Mouse (Mus musculus): ENCODE data around the gene Ncapd2.

Ncapd2 gene

DNA sequence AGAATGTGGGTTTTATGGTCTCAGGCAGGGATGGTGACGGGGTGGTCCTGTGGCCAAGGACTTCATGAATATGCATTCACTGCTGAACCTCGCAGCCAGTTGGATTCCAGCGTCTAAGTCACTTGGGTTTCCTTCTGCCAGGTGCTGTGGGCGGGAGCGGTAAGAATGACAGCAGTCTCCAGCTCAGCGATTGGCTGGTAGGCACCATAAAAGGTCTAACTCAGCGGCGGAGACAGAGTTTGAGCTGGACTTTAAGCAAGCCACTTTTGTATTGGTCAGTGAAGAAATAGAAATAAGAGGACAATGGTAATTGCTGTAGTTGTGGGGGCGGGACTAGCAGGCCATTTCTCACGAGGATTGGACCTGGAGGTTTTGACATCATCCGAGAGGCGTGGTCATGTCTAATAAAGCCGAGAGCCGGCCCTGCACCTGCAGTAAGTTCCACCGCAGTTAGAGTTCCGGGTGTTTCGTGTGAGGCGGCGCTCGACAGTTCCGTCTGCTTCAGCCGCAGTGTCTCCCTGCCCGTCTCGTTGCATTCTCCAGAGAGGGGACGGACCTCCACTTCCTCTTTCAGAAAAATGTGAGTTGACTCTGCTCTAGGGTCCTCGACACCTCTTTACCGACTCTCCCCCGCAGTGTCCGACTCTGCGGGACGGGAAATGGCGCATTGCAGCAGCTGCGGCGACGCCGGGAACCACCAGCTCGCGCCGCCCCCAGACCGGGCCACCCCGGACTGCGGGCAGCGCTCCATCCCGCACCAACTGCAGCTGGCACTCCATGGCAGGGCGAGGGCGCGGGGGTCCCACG, 23.9 kb upstream of the Ncapd2 start, which contains the start of gene Vamp1:
Gene Vamp1 (plus strand): TSS at position 404 of the 807 bp plus-strand sequence.
- peak; percentile 82 to 89 for DNase-seq (ENCODE audit: low spot score in 2 of 2)

GRCm38 (mm10) chr6:125213715-125214114, 22.2 kb upstream of the Ncapd2 start:
- no peak for DNase-seq (ENCODE audit: low spot score in 2 of 2)

DNA sequence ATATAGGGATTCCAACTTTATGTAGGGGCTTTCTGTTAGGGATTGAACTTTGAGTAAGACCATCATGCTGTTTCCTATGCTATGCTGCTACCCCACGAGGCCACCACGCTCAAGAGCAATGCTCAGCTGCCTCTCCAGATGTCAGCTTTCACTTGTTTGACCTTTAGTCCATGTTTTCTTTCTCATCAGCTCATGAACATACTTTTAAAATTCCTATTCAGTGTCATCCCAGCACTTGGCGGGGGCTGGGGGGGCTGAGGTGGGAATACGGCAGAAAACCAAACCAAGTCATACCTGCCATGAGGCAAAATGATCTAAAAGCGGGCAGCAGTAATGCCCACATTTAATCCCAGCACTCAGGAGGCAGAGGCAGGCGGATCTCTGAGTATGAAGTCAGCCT, 21.6 kb upstream of the Ncapd2 start:
- DNase-seq (ENCODE audit: low spot score in 2 of 2), result no peak

DNA sequence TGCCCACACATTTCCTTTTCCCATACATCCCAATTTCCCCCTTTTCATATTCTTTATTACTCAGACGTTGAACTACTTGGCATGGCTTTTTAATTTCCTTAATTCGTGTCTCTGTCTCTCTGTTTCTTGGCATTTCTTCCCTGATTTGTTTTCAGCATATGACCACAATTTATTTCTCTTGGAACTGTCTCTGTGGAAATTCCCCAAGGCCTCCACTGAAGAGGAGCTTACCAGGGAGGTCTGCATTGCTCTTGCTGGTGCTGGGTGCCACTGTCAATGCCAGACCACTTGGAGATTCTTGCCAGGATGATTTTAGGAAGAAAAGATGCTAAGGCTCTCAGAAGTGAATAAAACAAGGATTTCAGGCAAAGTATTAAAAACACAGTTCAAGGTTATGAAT, 21.1 kb upstream of the Ncapd2 start:
- no peak for DNase-seq (ENCODE audit: low spot score in 2 of 2)

- DNase-seq (ENCODE audit: low spot score in 2 of 2), result no peak
Measured at GRCm38 (mm10) chr6:125210436-125210835, 18.9 kb upstream of the Ncapd2 start.

DNA sequence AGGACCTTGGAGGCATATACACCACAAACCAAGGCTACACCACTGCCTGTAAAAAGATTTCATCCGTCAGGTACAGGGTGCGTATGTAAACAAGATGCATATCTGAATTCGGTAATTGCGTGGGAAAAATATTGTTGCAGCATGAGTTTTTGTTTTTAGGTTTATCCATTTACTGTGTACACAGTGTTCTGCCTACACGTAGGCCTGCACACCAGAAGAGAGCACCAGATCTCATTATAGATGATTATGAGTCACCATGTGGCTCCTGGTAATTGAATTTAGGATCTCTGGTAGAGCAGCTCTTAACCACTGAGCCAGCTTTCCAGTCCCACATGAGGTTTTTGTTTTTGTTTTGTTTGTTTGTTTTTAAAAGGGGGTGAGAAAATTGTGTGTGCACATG, 5.7 kb upstream of the Ncapd2 start:
- no peak for DNase-seq (ENCODE audit: low spot score in 2 of 2)

DNA sequence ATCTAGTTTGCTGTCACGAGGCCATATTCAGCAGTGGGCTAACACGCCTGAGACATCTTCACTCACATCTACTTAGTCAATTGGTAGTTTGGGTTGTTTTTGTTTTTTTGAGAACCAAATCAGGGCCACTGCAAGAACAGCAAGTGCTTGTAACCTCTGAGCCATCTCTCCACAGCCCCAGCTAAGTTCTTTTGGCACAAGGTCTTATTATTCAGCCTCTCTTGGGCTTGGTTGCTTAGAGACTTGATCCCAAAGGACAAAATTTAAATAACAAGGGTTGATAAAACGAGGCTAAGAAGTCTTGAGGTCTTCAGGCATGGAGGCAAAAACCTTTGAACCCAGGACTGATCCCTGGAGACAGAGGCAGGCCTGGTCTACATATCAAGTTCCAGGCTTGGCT, 4.8 kb upstream of the Ncapd2 start:
- no peak for DNase-seq (ENCODE audit: low spot score in 2 of 2)

DNA sequence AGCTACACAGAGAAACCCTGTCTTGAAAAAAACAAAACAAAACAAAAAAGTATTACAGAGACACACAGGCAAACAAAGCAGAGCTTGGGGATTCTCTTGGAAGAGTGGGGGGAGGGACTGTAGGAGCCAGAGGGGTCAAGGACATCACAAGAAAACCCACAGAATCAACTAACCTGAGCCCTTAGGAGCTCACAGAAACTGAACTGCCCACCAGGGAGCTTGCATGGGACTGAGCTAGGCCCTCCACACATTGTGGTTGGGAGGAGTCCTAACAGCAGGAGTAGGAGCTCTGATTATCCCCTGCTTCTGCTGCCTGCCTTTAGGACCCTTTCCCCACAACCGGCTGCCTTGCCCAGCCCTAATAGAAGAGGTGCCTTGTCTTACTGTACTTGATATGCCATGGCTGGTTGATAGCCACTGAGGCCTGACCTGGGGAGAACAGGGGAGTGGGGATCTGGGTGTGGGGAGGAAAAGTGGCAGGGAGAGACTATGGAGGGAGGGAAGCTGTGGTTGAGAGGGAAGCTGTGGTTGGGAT, 4.1 kb upstream of the Ncapd2 start:
- no peak for DNase-seq (ENCODE audit: low spot score in 2 of 2)

DNA sequence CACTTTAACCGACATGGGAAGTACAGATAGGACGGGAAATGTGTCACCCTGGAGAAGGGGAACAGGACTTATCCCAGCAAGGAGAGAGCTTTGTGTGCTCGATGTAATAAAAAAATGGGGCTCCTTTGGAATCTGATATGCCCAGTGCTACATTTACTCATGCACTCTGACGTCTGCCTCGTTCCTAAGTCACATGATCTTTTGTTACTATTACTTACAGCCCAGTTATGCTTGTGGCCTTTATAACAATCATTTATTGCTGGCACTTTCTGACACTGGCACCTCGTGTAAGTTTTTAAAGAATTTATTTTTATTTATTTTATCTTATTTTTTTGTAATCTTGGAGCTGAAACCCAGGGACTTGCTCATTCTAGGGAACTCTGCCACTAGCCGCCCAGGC, 1.9 kb upstream of the Ncapd2 start:
- no peak for DNase-seq (ENCODE audit: low spot score in 2 of 2)

GRCm38 (mm10) chr6:125192841-125193240, 1.3 kb upstream of the Ncapd2 start:
- no peak for DNase-seq (ENCODE audit: low spot score in 2 of 2)

DNA sequence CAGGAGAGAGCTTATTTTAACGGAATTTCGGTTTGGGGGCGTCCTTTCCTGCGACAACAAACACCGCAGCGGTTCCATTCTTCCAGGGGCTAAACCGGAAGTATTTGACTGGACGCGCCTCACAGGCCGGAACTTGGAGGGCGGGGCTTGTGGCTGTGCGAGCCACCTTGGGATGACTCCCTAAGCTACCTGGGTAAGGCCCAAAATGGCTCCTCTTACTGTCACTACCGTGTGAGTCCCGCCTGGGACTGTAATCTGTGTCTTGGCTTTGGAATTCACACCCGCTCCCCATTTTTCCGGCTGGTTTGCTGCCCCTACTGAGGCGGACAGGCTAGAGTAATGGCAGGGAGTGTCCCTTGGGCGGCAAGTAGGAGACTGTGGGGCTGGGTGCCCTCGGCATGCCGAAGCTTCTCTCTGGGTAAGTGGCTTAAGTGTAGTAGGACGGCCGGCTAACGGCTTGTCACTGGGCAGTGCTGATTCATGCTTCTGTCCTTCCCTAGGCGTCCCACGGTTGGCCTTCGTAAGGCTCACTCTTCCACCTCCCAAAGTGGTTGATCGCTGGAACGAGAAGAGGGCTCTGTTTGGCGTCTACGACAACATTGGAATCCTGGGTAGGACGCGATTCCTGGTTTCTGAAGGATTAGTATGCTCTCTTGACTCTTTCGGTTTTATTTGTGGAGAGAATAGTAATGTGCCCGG, 664 bp upstream of the Ncapd2 start:
- peak; percentile 82 to 89 for DNase-seq (ENCODE audit: low spot score in 2 of 2)

DNA sequence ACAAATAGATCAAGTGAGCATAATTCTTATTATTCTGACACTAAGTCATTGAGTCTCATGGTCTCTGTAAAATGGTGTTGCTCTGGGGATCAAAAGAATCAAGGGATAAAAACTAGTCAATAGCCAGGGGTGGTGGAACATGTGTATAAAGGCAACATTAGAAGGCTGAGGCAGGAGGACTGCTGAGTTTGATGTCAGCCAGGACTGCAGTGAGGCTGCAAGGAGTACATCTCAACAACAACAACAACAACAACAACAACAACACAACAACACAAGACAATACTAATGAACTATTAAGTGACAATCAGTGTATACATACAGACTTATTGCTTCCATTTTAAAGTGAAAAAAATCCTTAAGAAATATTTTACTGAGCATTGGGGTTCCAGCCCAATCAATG, 685 bp downstream of the Ncapd2 start:
- DNase-seq (ENCODE audit: low spot score in 2 of 2), result no peak

DNA sequence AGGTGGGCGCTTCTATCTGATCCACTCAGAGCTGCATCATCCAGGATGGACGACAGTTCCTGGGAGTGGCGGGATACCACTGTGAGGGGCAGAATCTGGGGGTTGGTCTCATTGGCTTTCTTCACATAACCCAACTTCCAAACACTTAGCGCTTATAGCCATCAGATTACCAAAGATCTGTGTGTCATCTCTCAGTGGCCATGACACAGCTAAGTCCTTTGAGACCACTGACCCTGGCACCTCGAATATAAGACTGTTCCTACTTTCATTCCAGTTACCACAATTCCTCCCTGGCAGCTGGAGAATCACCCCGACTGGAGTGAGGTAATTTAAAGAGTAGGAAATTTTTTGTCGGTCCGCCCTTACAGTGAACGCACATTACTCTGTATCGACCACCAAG, 5.3 kb downstream of the Ncapd2 start:
- no peak for DNase-seq (ENCODE audit: low spot score in 2 of 2)

- DNase-seq (ENCODE audit: low spot score in 2 of 2), result no peak
Measured at GRCm38 (mm10) chr6:125182133-125182532, 9.4 kb downstream of the Ncapd2 start.

- no peak for DNase-seq (ENCODE audit: low spot score in 2 of 2)
Measured at GRCm38 (mm10) chr6:125179601-125180000, 11.9 kb downstream of the Ncapd2 start.

GRCm38 (mm10) chr6:125175469-125175868, 16.0 kb downstream of the Ncapd2 start:
- DNase-seq (ENCODE audit: low spot score in 2 of 2), result no peak

DNA sequence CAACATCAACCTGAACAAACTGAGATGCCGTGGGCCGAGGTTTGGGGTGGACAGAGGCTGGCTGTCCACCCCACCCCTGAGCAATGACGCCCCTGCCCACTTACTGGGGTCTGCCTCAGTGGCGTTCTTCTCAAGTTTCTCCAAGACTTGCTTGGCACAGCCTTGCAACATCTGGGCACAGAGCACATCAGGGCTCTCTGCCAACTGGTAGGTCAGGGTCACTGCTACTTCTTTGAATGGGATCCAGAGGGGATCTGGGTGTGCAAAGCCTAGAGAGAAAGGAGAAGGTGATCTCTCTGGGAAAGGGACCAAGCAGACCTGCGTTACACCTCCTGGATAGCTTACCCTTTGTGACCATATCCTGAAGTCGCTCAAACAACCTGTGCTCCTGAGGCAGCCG, 18.2 kb downstream of the Ncapd2 start:
- DNase-seq (ENCODE audit: low spot score in 2 of 2), result no peak

GRCm38 (mm10) chr6:125172474-125172873, 19.0 kb downstream of the Ncapd2 start:
- no peak for DNase-seq (ENCODE audit: low spot score in 2 of 2)

DNA sequence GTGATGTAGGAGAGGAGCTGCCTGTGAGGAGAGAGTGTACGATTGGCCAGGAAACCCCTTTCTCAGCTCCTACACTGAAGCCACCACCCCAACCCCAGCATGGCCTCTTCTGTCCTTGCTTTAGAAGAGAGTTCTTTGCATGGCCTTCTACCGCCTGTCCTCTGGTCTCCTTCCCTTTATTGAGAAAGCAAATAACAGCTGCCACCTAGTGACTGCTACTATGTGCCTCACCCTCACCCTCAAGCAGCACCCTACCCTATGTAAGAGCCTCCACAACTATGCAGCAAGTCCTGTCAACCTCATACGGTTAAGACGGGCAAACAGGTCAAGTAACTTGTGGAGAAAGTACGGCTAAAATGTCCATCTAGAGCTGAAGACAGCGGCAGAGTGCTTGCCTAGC, 21.3 kb downstream of the Ncapd2 start:
- no peak for DNase-seq (ENCODE audit: low spot score in 2 of 2)

GRCm38 (mm10) chr6:125168086-125168485, 23.4 kb downstream of the Ncapd2 start:
- no peak for DNase-seq (ENCODE audit: low spot score in 2 of 2)

GRCm38 (mm10) chr6:125166861-125167650, 24.4 kb downstream of the Ncapd2 start:
- DNase-seq (ENCODE audit: low spot score in 2 of 2), result no peak

Data from spleen, postnatal 14 days (tissue).